Mouse (Mus musculus): ENCODE data around the gene Rnf13. TPM values are rescaled to one million over a fixed set of nuclear protein-coding genes. Genes with fewer than 3 reads are reported as not detected.
A peak's percentile ranks its signal among the peaks of the same experiment; 100 is the strongest.

Gene Rnf13
- total RNA-seq, 2 experiments from 2014 or later: 37.2 to 37.8 TPM

DNA sequence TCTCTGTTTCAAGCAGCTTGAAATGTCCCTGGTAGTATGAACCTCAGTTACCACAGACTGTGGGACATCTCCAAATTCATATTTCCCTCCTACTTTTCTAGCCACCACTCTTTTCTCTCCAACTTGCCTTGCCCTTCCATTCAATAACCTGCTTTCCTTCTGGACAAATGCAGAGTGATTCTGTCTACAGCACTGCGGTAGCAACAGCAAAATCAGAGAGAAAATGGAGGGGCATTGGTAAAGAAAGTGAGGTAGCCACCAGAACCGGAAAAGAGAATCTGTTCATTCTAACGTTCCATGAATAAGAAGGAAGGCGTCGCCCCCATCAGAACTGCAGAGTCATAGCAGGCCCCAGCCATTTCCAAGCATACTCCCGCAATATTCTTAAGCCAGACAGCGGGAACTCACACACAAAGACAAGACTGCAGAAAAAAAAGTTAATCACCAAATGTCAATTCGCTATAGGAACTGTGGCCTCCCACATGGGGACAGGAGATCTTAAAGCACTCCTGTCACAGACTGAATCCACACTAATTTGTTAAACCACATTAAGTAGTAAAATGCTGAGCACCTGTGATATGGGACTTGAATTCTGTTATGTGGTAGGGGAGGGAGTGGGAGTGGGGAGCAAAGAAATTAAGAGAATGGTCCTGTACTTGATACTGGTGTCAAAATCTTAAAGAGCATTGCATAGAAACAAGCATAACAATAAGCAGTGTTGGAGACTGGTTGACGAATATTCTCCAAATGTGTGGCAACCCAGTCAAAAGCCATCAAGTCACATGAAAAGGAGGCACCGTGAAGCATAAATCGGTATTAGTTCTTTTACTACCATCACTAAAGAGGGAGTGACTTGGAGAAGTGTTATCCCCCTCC lies 110.2 kb downstream of the Rnf13 start:
- DNase-seq: peak; percentile 8

DNA sequence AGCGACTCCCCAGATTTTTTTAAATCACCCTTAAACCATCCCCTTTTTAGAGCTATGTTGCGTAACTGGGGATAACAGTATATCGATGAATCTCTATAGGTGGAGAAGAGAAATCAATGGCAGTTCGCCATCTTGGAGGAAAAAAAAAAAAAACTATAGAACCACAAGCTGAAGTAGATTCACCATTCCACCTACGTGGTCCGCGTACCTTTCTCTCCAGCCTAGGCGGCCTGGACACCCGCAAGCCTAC lies 110.7 kb downstream of the Rnf13 start:
- DNase-seq: no peak

DNA sequence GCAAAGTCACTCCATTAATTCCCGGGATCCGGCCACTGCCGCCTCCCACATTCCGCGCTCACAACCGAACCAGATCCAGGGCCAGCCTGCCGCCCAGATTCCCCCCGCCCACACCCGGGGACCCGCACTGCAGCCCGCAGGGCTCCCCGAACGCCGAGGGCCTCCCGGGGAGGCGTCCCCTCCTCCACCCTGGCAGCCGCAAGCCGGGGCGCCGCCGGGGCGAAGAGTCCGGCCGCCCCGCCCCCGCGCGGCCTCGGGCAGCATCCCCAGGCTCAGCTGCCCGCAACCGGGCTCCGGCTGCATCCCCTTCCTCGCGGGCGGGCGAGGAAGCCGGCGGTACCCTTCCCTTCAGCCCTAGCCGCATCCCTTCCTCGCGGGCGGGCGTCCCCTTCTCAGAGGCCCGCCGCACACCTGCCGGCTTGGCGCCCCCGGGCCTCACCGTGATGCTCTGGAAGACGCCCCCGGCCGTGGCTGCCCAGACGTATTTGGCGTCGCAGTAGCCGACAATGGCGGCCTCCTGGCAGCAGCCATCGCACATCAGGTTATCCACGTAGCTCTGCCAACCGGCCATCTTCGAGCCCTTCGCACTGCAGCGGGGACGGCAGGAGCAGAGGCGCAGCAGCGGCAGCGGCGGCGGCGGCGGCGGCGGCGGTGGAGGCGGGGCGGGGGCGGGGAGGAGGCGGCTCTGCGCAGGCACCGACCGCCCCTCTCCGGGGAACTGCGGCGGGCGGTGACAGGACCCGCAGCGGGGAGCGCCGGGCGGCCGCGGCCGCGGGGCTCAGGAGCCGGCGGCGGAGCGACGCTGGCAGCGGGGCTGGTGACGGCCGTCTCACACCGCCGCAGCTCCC lies 111.3 kb downstream of the Rnf13 start:
- peak; percentile 68 for DNase-seq

DNA sequence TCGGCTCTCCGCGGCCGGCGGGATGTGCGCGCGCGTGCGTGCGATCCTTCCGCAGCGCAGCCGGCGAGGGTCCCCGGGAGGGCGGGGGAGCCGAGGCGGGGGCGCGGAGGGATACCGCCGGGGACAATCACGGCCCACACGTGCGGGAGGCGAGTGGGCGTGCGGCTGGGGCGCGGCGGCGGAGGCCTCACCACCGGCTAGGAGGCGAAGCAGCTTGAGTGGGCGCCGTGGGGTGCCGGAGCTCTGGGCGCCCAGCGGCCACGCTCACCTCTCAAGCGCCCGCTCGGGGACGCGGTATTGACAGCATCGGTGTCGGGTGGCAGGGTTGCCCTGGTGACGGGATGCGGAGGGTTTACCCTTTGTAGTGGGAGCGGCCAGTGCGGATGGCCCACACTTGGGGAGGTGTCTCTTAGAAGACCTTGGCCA lies 111.9 kb downstream of the Rnf13 start, which contains the start of gene Pfn2:
Pfn2 (minus strand) TSS at position 320 of the 426 bp plus-strand sequence.
- peak; percentile 84 for DNase-seq

DNA sequence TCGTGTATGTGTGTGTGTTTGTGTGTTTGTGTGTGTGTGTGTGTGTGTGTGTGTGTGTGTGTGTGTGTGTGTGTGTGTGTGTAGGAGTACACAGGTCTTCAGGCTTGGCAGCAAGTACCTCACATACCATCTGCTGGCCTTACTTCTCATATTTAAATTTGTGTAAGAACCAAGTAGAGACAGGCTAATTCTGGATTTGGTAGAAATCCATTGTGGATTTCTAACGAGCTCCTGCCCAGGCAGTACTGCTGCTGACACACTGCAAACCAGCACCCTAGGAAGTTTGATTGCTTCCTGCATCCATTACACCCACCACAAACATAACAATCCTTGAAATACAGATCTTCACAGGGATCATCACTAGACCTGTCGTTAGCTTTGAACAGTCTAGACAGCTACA lies 147.1 kb downstream of the Rnf13 start:
- no peak for DNase-seq

Other genes starting within 250 kb of the Rnf13 start
- 10 to 100 TPM; 78.5 to 83.2 TPM for gene Wwtr1, start 160.2 kb upstream of the Rnf13 start, total RNA-seq (2021)
- gene Commd2, start 84.3 kb upstream of the Rnf13 start, total RNA-seq (2021): 10 to 100 TPM; 22.3 to 24.0 TPM
- gene Ankub1, start 43.3 kb upstream of the Rnf13 start, total RNA-seq (2021): not detected
- 10 to 100 TPM; 33.1 to 34.7 TPM for gene Pfn2, start 112.0 kb downstream of the Rnf13 start, total RNA-seq (2021)

Measured in heart, postnatal 4 days (tissue).